Comparison of ENCODE assay signal across 8 mouse cellular contexts in the genomic region with DNA sequence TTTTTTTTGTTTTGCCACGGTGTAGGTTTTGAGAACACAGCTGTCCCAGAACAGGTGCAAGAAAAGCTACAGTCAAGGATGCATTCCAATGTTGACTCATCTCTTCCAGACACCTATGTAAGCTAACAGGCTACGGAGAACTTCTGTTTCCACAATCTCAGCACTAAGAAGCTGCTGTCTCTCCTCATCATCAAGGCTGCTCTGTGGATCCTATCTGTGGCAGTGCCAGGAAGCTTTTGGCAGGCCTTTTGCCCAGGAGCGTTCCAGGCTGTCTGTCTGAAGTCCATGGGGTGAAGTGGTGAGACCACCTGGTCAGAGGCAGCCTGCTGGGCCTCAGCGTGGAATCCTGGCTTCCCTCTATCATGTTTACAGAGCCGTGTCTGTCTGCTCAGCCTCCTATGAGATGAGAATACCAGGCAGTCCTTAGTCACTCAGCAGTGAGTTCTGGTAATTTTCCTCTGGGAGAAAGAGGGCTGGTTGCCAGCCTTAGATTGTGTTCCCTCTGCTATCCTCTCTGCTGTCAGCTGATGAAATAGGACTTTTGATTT.
A peak's percentile ranks its signal among the peaks of the same experiment; 100 is the strongest.
DNase-seq lines count a peak whose midpoint lies in the region; TF ChIP-seq lines count a peak whose summit lies in the region.

No protein-coding gene starts in this region.

- H3K27ac ChIP-seq in gastrocnemius, adult 2 months: peak overlapping the region; percentile 86
- H3K27ac ChIP-seq in kidney, adult 2 months (ENCODE audit: insufficient read depth, low read depth, low read length): peak overlapping the region; percentile 90

- 33% methylated on average over 5 of the region's 5 CpGs for WGBS in kidney, adult 2 months

- DNase-seq in frontal cortex, adult 2 months (ENCODE audit: extremely low spot score in 1 of 2, low spot score in 1 of 2): peak; percentile 32 to 75
- no peak for DNase-seq in frontal cortex, postnatal 25 days (ENCODE audit: low spot score in 2 of 2)
- DNase-seq in adrenal gland, adult 18-20 months (ENCODE audit: low spot score in 2 of 2): peak; percentile 37 to 40
- DNase-seq in gastrocnemius, adult 2 months: peak; percentile 50
- peak; percentile 65 for DNase-seq in kidney, adult 2 months
- peak; percentile 63 to 82 for DNase-seq in left cerebral cortex, postnatal 25 days (ENCODE audit: low spot score in 2 of 2)
- peak; percentile 87 for DNase-seq in telencephalon, adult 2 months (ENCODE audit: low read depth, low spot score)
- no peak for DNase-seq in spleen, postnatal 4 days (ENCODE audit: low spot score in 2 of 2)

- intact Hi-C loops in gastrocnemius, adult 2 months (cut with DNase I): no loop called here
- intact Hi-C loops in left cerebral cortex, postnatal 25 days (cut with DNase I): no loop called here

- TF ChIP-seq CTCF in gastrocnemius, adult 2 months (IDR thresholded peaks at IDR 0.05): no peak
- TF ChIP-seq CTCF in kidney, adult 2 months (conservative IDR thresholded peaks at IDR 0.05; ENCODE audit: insufficient read depth, insufficient read length, low read depth, low read length): no peak

- H3K4me1 ChIP-seq in kidney, adult 2 months (ENCODE audit: control insufficient read depth, insufficient read depth, low read length): no peaks in the 10 kb centered on the region

- no peak for TF ChIP-seq POLR2A in kidney, adult 2 months (IDR thresholded peaks at IDR 0.05; ENCODE audit: low read depth, low read length)

- H3K27me3 ChIP-seq in kidney, adult 2 months (replicated peaks; ENCODE audit: control insufficient read depth, insufficient read depth, low read length): no peaks in the 10 kb centered on the region

- H3K4me3 ChIP-seq in gastrocnemius, adult 2 months: no peak overlapping the region
- no peak overlapping the region for H3K4me3 ChIP-seq in kidney, adult 2 months (ENCODE audit: insufficient read depth, low read depth, low read length)

- no peaks in the 10 kb centered on the region for H3K36me3 ChIP-seq in kidney, adult 2 months (ENCODE audit: control insufficient read depth, insufficient read depth, low read length)

Comparison
In these comparisons a context has a peak if more than half of its experiments do, and no peak if none do; other contexts are left out.
1. DNase-seq: peak in frontal cortex, adult 2 months (2 of 2), adrenal gland, adult 18-20 months (2 of 2), gastrocnemius, adult 2 months (single experiment), kidney, adult 2 months (single experiment), left cerebral cortex, postnatal 25 days (2 of 2) and telencephalon, adult 2 months (single experiment); none in frontal cortex, postnatal 25 days (0 of 2) and spleen, postnatal 4 days (0 of 2).